Mouse (Mus musculus) CD4-positive, CD25-positive, alpha-beta regulatory T cell, adult 2 months (primary cell): ENCODE results near the gene Il20rb.

ENCODE experiments used
- DNase-seq: peaks from one replicate; pipeline ENCODE4 v3.0.0-alpha.2; 2012; ENCODE audit warnings: low read depth, low spot score

Gene Il20rb

DNA sequence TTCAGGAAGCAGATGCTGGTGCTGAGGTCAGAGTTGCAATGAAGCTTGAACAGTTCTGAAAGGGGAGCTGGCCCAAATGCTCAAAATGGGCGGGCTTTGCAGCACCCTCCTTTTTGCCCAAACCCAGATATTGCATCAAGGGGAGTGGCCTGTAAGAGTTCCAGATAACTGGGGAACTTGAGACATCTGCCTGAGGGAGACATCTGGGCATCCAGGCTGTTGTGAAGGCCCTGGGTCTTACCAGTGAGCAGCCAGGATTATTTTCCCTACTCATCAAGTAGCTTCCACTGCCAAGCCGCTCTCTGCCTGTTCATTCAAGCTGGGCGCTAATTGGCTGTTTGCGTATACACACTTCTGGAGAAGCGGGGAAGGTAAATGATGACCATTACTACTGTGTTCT lies at the start of gene Il20rb:
Gene Il20rb (minus strand): TSS at position 358 of the 400 bp plus-strand sequence.
- no peak for DNase-seq

- DNase-seq, result no peak
Measured at GRCm38 (mm10) chr9:100535618-100536262, 49.2 kb upstream of the Il20rb start.

DNA sequence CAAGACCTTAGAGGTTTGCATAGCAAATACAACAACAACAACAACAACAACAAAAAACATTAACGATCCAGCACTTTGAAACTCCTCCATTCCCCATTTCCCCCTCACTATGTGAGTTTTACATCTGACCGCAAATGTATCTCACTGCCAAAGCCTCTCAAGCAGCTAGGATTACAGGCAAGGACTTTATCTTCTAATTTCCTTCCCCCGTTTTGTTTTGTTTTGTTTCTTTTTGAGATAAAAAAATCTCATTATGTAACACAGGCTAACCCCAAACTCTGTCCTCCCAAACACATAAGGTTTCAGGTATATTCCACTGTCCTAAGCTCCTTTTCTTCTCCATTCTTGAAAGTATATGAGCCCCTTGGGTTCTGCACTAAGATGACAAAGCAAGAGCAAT lies 48.1 kb upstream of the Il20rb start:
- DNase-seq, result no peak

DNA sequence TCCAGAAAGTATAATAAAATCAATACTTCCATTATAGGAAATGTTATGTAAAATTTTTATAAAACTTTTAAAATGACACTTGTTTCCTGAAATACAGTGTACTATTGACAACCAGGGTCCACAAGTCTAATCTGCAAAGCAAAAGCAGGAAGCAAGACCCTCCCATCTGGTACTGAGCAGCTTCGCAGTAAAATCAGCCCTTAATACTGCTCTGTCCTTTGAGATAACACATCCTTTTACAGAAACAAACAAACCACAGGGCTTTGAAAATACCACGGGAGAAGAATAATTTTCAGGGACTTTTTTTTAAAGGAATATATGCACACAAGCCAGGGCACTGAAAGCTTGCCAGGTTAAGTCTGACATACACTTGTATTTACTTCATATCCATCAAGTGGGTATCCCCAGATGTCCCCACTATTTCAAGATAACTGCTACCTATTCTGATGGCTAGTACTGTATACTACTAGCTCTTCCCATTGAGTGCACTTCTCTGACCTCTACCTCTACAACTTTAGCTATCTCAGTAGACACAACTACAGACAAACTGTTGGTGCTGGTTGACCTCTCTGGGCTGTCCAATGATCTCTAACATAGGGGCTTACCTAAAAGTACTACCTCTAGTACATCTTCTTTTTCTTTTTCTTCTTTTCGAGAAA lies 46.4 kb upstream of the Il20rb start:
- DNase-seq, result no peak

DNA sequence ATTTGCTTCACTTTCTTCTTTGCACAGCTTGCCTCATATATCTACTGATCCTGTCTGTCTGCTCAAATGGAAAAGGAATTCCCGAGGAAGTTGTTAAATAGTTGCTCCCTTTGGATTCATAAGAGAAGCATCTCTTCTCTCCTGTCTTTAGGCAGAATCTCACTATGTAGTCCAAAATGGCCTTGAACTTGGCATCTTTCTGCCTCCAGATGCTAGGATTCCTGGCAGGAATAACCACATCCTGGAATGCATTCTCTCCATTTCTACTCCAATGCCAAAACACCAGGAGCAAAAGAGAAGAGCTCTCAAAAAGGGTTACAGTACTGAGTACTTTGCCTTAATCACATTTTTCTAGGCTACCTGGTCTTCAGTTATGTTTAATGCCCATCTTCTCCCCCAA lies 44.7 kb upstream of the Il20rb start:
- no peak for DNase-seq

GRCm38 (mm10) chr9:100525225-100525624 lies 38.6 kb upstream of the Il20rb start:
- no peak for DNase-seq

DNA sequence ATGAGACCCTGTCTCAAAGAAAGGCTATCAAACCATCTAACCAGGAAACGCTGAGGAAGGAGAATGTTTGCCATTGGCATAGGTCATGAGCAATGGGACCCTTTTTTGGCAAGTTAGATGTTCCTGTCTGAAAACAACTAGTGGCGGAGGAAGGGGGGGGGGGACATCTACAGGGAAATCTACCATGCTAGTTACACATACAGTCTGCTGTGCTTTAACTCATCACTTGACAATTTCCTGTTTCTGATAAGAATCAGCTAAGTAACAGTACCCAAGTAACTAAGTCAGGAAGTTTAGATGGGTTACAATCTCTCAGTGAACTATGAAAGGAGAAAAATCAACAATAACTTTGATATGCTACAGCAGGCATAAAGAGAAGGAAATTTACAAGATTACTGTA lies 35.4 kb upstream of the Il20rb start:
- peak; percentile 66 for DNase-seq

GRCm38 (mm10) chr9:100520586-100520985 lies 34.0 kb upstream of the Il20rb start:
- peak; percentile 68 for DNase-seq

DNA sequence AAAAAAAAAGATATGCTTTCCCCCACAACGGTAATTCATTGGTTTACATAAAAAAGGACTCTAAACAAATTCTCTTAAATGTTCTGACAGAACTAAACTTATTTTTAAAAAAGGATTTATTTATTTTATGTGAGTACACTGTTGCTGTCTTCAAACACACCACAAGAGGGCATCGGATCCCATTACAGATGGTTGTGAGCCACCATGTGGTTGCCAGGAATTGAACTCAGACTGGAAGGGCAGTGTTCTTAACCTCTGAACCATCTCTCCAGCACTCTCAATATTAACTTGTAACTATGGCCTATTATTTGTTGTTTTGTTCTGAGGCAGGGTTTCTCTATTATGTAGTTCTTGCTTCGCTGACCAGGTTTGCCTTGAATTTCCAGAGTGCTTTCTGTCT lies 33.4 kb upstream of the Il20rb start:
- DNase-seq, result peak; percentile 32

GRCm38 (mm10) chr9:100507581-100507980 lies 21.0 kb upstream of the Il20rb start:
- no peak for DNase-seq

GRCm38 (mm10) chr9:100506652-100507051 lies 20.1 kb upstream of the Il20rb start:
- no peak for DNase-seq

- DNase-seq, result no peak
Measured at GRCm38 (mm10) chr9:100505498-100505897, 18.9 kb upstream of the Il20rb start.

GRCm38 (mm10) chr9:100493611-100494261 lies 7.1 kb upstream of the Il20rb start:
- DNase-seq, result peak; percentile 55

DNA sequence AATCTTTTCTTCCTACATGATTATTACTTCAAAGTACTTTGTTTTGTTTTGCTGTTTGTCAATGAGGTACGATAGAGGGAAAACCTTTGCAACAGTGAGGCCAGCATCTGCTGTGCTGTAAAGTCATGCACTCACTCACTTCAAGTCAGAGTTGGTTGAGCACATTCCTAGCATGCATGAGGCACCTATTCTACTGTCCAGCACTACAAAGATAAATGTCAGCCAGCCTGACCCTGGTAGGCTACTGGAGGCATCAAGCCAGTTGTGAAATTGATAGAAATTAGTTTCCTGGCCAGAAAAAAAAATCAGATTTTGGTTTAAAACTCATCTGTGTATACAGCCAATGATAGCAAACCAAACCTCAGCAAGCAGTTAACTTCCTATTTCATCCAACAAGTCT lies 4.8 kb upstream of the Il20rb start:
- no peak for DNase-seq

DNA sequence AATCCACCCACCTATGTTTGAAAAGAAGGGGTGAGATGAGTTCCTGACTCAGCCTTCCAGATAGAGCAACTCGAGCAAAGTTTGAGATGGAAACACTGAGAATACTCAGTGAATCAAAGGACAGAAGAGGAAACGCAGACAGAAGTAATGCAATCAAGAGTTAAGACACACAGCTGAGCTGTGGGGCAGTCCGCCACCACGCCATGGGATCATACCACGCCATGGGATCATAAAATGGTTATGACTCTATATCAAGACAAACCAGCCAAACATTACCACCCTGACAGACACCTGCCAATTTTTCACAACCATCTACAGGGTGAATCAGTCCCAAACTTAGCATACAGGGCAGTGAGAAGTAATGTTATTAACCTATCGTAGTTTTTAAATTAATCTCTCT lies 2.4 kb upstream of the Il20rb start:
- no peak for DNase-seq

DNA sequence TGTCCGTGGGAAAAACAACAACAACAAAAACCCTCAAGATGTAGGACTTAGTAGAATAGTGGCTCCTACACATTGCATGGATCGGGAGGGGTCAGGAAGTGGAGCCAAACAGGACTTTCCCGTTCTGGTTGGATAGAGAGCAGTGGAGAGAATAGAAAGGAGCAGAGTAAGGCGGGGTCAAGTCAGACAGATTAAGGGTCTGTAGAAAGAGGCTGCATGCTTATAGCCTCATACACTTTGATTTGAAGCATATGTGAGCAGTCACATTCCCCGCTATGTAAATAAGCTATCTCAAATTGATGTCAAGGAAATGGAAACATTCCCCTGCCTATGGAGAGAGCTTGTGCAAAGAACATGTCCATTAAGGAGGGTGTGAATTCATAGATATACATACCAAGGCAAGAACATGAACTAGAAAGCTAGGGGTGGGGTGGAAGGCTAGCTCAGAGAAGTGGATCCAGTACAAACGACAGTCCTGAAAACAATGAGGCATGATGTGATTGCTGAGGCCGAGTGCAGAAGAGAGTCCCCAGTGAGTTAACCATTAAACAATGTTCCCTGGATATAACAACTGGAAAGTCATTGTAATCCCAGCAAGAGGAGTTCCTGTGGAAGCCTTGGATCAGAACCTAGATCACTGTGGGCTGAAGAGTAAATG lies 1.6 kb upstream of the Il20rb start:
- DNase-seq, result no peak

- no peak for DNase-seq
Measured at GRCm38 (mm10) chr9:100483318-100483717, 3.3 kb downstream of the Il20rb start.

GRCm38 (mm10) chr9:100481626-100482025 lies 5.0 kb downstream of the Il20rb start:
- DNase-seq, result no peak

- DNase-seq, result no peak
Measured at GRCm38 (mm10) chr9:100474056-100474455, 12.5 kb downstream of the Il20rb start.

GRCm38 (mm10) chr9:100473361-100473760 lies 13.2 kb downstream of the Il20rb start:
- no peak for DNase-seq

- DNase-seq, result no peak
Measured at GRCm38 (mm10) chr9:100472931-100473330, 13.7 kb downstream of the Il20rb start.

DNA sequence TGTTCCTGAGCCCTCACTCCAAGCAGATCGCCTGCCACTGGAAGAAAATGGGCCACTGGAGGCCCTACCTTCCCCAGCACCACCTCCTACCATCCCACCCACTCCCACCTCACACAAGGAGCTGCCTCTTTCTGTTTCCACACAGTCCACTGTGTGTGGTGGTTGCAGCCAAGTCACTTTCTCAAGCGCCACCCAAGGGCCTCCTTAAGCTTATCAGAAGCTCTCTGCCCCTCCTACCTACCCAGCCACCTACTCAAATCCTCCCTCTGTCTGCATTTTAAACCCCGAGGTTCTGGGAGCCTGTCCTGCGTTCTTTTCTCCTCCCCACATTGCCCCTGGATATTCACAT lies 15.0 kb downstream of the Il20rb start:
- DNase-seq, result no peak
